Mouse (Mus musculus) MEL (cell line): Measurements from ENCODE around the gene Rsg1. TPM values are rescaled to one million over a fixed set of nuclear protein-coding genes. Genes with fewer than 3 reads are reported as not detected.
A peak's percentile ranks its signal among the peaks of the same experiment; 100 is the strongest.

Experiments used
- DNase-seq: peaks from one replicate; pipeline ENCODE4 v3.0.0; 2011; ENCODE audit warnings: low read depth, low spot score
- H3K27ac ChIP-seq: 2 replicates; pipeline ENCODE4 v1.5.1; 2012; ENCODE audit warnings: low read depth, mild to moderate bottlenecking, control low read depth, low read length, moderate library complexity; ENCODE audit not compliant: control insufficient read depth
- H3K27me3 ChIP-seq, 2 experiments: fragments of 150-350 bp in 1 of 2; sonication (generic) in 1 of 2; 2 replicates each; pipeline ENCODE4 v1.6.1; 2012; ENCODE audit warnings: low read length in 2 of 2, mild to moderate bottlenecking in 2 of 2, improper control_type of control experiment in 1 of 2, moderate library complexity in 1 of 2; ENCODE audit not compliant: insufficient read depth in 2 of 2, control insufficient read depth in 1 of 2
- H3K36me3 ChIP-seq, 2 experiments: 2 replicates each; pipeline ENCODE4 v1.6.1; 2012 to 2014; ENCODE audit warnings: low read length in 2 of 2, improper control_type of control experiment in 1 of 2, inconsistent platforms in 1 of 2, mild to moderate bottlenecking in 1 of 2; ENCODE audit not compliant: insufficient read depth in 2 of 2, control insufficient read depth in 1 of 2
- H3K4me1 ChIP-seq, 2 experiments: fragments of 150-350 bp in 1 of 2; sonication (generic) in 1 of 2; 2 replicates each; pipeline ENCODE4 v1.6.1; 2012; ENCODE audit warnings: low read length in 2 of 2, improper control_type of control experiment in 1 of 2, mild to moderate bottlenecking in 1 of 2; ENCODE audit not compliant: insufficient read depth in 2 of 2, control insufficient read depth in 1 of 2
- H3K4me3 ChIP-seq, 2 experiments: fragments of 150-350 bp in 1 of 2; sonication (generic) in 1 of 2; 2 replicates each; pipeline ENCODE4 v1.5.1; 2012; ENCODE audit warnings: low read depth in 2 of 2, low read length in 2 of 2, mild to moderate bottlenecking in 2 of 2, moderate library complexity in 2 of 2, control low read depth in 1 of 2, improper control_type of control experiment in 1 of 2; ENCODE audit not compliant: control insufficient read depth in 1 of 2, insufficient read depth in 1 of 2
- H3K79me2 ChIP-seq: 2 replicates; pipeline ENCODE4 v1.6.1; 2012; ENCODE audit warnings: mild to moderate bottlenecking, low read length, moderate library complexity; ENCODE audit not compliant: control insufficient read depth, poor library complexity, insufficient read depth
- H3K9ac ChIP-seq: 2 replicates; pipeline ENCODE4 v1.6.1; 2012; ENCODE audit warnings: low read depth, mild to moderate bottlenecking, control low read depth, low read length, moderate library complexity; ENCODE audit not compliant: control insufficient read depth, poor library complexity, severe bottlenecking
- H3K9me3 ChIP-seq: fragments of 150-350 bp; sonication (generic); replicated peaks from 2 replicates; pipeline ENCODE4 v1.6.1; 2012; ENCODE audit warnings: mild to moderate bottlenecking, low read length, improper control_type of control experiment, moderate library complexity; ENCODE audit not compliant: insufficient read depth
- CTCF ChIP-seq, 3 experiments: IDR thresholded peaks in 2 of 3; conservative IDR thresholded peaks in 1 of 3; 2 replicates each; pipeline ENCODE4 v1.5.1; 2011 to 2012; ENCODE audit warnings: low read length in 3 of 3, low read depth in 2 of 3, mild to moderate bottlenecking in 2 of 3, improper control_type of control experiment in 1 of 3, inconsistent platforms in 1 of 3, mixed read lengths in 1 of 3, moderate library complexity in 1 of 3; ENCODE audit not compliant: control insufficient read depth in 1 of 3, insufficient read depth in 1 of 3, poor library complexity in 1 of 3, severe bottlenecking in 1 of 3
- EP300 ChIP-seq, 2 experiments: IDR thresholded peaks; 2 replicates each; pipeline ENCODE4 v1.6.1; 2011; ENCODE audit warnings: improper control_type of control experiment in 2 of 2, low read length in 2 of 2, low read depth in 1 of 2, mild to moderate bottlenecking in 1 of 2
- GATA1 ChIP-seq: IDR thresholded peaks from 2 replicates; pipeline ENCODE4 v1.6.1; 2011; ENCODE audit warnings: low read depth, low read length, improper control_type of control experiment
- HCFC1 ChIP-seq: IDR thresholded peaks from 2 replicates; pipeline ENCODE4 v1.6.1; 2012; ENCODE audit warnings: low read depth, mild to moderate bottlenecking, inconsistent platforms, low read length, improper control_type of control experiment, moderate library complexity
- MAX ChIP-seq: IDR thresholded peaks from 2 replicates; pipeline ENCODE4 v1.6.1; 2011; ENCODE audit warnings: low read length, improper control_type of control experiment
- MAZ ChIP-seq: IDR thresholded peaks from 2 replicates; pipeline ENCODE4 v1.6.1; 2012; ENCODE audit warnings: low read depth, mild to moderate bottlenecking, inconsistent platforms, low read length, improper control_type of control experiment
- MEF2A ChIP-seq: IDR thresholded peaks from 2 replicates; pipeline ENCODE4 v1.6.1; 2014; ENCODE audit warnings: low read depth, mild to moderate bottlenecking, inconsistent platforms, low read length, improper control_type of control experiment; ENCODE audit not compliant: poor library complexity, insufficient replicate concordance, severe bottlenecking; ENCODE audit errors: extremely low read depth
- MXI1 ChIP-seq: IDR thresholded peaks from 2 replicates; pipeline ENCODE4 v1.6.1; 2011; ENCODE audit warnings: mild to moderate bottlenecking, low read depth, low read length, improper control_type of control experiment
- MYC ChIP-seq: IDR thresholded peaks from 2 replicates; pipeline ENCODE4 v1.6.1; 2011; ENCODE audit warnings: low read depth, mild to moderate bottlenecking, low read length, improper control_type of control experiment, moderate library complexity
- NRF1 ChIP-seq: IDR thresholded peaks from 2 replicates; pipeline ENCODE4 v1.6.1; 2014; ENCODE audit warnings: low read depth, mild to moderate bottlenecking, inconsistent platforms, low read length, improper control_type of control experiment, moderate library complexity; ENCODE audit not compliant: poor library complexity, insufficient read depth, severe bottlenecking
- POLR2A ChIP-seq, 2 experiments: IDR thresholded peaks; 2 replicates each; pipeline ENCODE4 v1.6.1; 2011 to 2012; ENCODE audit warnings: low read length in 2 of 2, mild to moderate bottlenecking in 2 of 2, control low read depth in 1 of 2, improper control_type of control experiment in 1 of 2, low read depth in 1 of 2, moderate library complexity in 1 of 2; ENCODE audit not compliant: control insufficient read depth in 1 of 2, insufficient read depth in 1 of 2, poor library complexity in 1 of 2
- POLR2AphosphoS5 ChIP-seq: IDR thresholded peaks from 2 replicates; pipeline ENCODE4 v1.6.1; 2012; ENCODE audit warnings: low read depth, borderline replicate concordance, mild to moderate bottlenecking, inconsistent platforms, low read length, moderate library complexity, mixed read lengths
- RAD21 ChIP-seq: IDR thresholded peaks from 2 replicates; pipeline ENCODE4 v1.6.1; 2011; ENCODE audit warnings: mild to moderate bottlenecking, low read depth, low read length, improper control_type of control experiment
- RCOR1 ChIP-seq: IDR thresholded peaks from 2 replicates; pipeline ENCODE4 v1.6.1; 2012; ENCODE audit warnings: low read depth, mild to moderate bottlenecking, inconsistent platforms, low read length, improper control_type of control experiment
- SMC3 ChIP-seq: IDR thresholded peaks from 2 replicates; pipeline ENCODE4 v1.6.1; 2011; ENCODE audit warnings: low read depth, low read length, improper control_type of control experiment
- TAL1 ChIP-seq: IDR thresholded peaks from 2 replicates; pipeline ENCODE4 v1.6.1; 2012; ENCODE audit warnings: mild to moderate bottlenecking, inconsistent platforms, low read length, moderate library complexity, mixed read lengths
- TCF12 ChIP-seq: IDR thresholded peaks from 2 replicates; pipeline ENCODE4 v1.6.1; 2014; ENCODE audit warnings: low read depth, mild to moderate bottlenecking, inconsistent platforms, low read length, improper control_type of control experiment, moderate library complexity
- ZKSCAN1 ChIP-seq: IDR thresholded peaks from 2 replicates; pipeline ENCODE4 v1.6.1; 2012; ENCODE audit warnings: low read depth, mild to moderate bottlenecking, inconsistent platforms, low read length, improper control_type of control experiment, moderate library complexity
- polyA plus RNA-seq, 2 experiments: library from polyadenylated mRNA; stranded (reverse) in 1 of 2; unstranded in 1 of 2; fragments of >175 nt in 1 of 2; fragments of >200 nt in 1 of 2; gene quantifications; 2 replicates each; pipeline versions ENCODE4 v1.2.1 to v1.2.4; 2012; ENCODE audit warnings: low replicate concordance in 2 of 2, low read depth in 1 of 2; ENCODE audit not compliant: insufficient read length in 2 of 2, insufficient read depth in 1 of 2, missing spikeins in 1 of 2
- total RNA-seq: library from RNA; depleted of rRNA; stranded (reverse); fragments of 300-350 nt; gene quantifications from 2 replicates; pipeline ENCODE4 v1.2.3, GENCODE M21; 2012

The Rsg1 gene
- total and polyA plus RNA-seq, 3 experiments, result 4.8 to 5.8 TPM; not detected in 1

DNA sequence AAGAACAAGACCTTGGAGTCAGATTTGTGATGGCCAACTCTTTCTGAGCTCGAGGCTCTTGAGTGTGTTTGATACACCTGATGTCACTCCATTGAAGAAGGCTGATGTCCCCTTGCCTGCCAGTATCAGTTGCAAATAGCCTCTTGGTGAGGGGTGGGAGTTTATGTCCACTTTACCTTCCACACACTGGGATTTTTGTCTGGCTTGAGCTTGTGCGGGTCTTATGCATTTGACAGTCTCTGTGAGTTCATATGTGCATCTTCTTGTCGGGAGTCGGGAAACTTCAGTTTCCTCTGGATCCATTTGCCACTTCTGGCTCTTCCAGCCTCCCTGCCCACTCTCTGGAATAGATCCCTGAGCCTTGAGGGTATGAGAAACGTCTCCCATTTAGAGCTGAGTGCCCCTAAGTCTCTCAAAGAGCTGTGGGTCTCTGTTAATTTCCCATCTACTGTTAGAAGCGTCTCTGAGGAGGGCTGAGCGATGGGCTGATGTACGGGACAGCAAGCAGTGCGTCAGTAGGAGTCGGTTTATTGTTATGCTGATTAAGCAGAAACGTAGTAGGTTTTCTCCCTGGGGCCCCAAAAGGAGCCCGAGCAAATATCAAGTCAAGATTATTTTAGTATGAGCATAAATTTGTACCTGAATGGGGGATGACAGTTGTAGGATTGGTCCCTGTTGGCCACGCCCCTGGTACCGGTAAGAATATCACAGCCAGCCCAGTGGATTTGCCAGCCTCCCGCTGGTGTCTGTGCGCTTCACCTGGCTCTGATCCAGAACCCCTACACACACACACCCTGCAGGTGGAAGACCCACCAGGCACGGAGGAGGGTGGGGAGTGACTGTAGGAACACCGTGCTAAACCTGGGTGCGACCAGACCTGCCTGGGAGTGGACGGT, 25.0 kb downstream of the Rsg1 start:
- TF ChIP-seq ZKSCAN1 (peak; percentile 82; the same call in 1 of the 2 replicates), SMC3 (no peak), POLR2AphosphoS5 (no peak), NRF1 (no peak), MYC (0 out of 2 replicates have a peak, but pooled peaks have one; percentile 23), GATA1 (no peak), RAD21 (no peak), EP300 (IDR thresholded peaks at IDR 0.05; ENCODE audit: low read depth in 1 of 2, low read length in 2 of 2) (no peak), TAL1 (no peak), MEF2A (no peak)
- TF ChIP-seq, all 39 proteins: peak for 2
- no peaks in the 10 kb centered on the region for H3K79me2 ChIP-seq
- H3K9ac ChIP-seq, result peak overlapping the region; percentile 56
- no peak overlapping the region for H3K27ac ChIP-seq
- H3K36me3 ChIP-seq, result peaks cover 0 to 5% of the 10 kb centered on the region in 2 experiments; a peak in 2 of 4 replicates
- DNase-seq, result no peak
- peaks cover 1 to 2% of the 10 kb centered on the region in 2 experiments; a peak in 2 of 4 replicates for H3K27me3 ChIP-seq
- H3K4me1 ChIP-seq, result peaks cover 0 to 13% of the 10 kb centered on the region in 2 experiments; a peak in 3 of 4 replicates
- peak overlapping the region; percentile 63 to 65 for H3K4me3 ChIP-seq
- H3K9me3 ChIP-seq, result no peaks in the 10 kb centered on the region

DNA sequence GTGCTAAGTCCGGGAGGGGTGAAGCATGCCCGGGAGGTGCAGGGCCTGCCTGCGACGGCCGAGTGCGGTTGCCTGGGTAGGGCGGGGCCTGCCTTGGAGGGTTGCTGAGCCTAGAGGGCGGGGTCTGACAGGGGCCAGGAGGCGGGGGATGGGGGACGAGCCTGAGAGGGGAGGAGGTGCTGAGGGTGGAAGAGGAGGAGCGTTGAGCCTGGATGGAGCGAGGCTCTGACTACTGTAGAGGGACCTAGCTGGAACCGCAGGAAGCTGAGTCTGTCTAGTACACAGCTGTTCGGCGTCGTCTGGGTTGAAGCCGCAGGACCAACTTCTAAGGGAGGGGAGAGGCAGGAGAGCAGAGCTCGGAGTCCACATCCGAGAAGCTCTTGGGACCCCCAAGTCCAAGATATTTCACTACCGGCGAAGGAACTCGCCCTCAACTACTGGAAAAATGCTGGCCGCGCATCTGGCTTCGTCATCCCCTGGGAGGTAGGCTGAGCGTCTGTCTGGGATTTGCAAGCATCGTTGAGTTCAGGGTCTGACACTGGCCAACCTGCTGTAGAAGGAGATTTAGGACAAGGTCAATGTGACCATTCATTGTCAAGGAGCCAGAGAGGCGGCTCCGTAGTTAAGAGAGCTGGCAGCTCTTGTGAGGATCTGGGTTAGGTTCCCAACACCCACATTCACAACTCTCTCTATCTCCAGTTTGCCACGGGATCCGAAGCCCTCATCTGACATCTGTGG, 25.8 kb downstream of the Rsg1 start, which contains the start of gene Arhgef19:
Gene Arhgef19 (plus strand): TSS at position 112 of the 738 bp plus-strand sequence.
- peak; percentile 97 for DNase-seq
- Histone ChIP-seq H3K36me3 (peaks cover 0 to 5% of the 10 kb centered on the region in 2 experiments; a peak in 2 of 4 replicates), H3K27ac (no peak within 1 kb of the TSS), H3K4me3 (peak within 1 kb of the TSS; percentile 63 to 65), H3K79me2 (no peaks in the 10 kb centered on the region), H3K4me1 (peaks cover 0 to 13% of the 10 kb centered on the region in 2 experiments; a peak in 3 of 4 replicates), H3K9ac (peak within 1 kb of the TSS; percentile 56), H3K27me3 (peaks cover 2 to 6% of the 10 kb centered on the region in 2 experiments), H3K9me3 (no peaks in the 10 kb centered on the region)
- peak; percentile 33; the same call in 1 of the 2 replicates for TF ChIP-seq RCOR1
- TF ChIP-seq TCF12, result no peak
- peak in 1 of 2 experiments; percentile 32; a peak in 1 of 4 replicates for TF ChIP-seq POLR2A (IDR thresholded peaks at IDR 0.05; ENCODE audit: control insufficient read depth in 1 of 2, insufficient read depth in 1 of 2, low read depth in 1 of 2, low read length in 2 of 2, poor library complexity in 1 of 2)
- TF ChIP-seq CTCF (IDR thresholded peaks at IDR 0.05 in 2 of 3, conservative IDR thresholded peaks at IDR 0.05 in 1 of 3; ENCODE audit: control insufficient read depth in 1 of 3, insufficient read depth in 1 of 3, low read depth in 2 of 3, low read length in 3 of 3, poor library complexity in 1 of 3, severe bottlenecking in 1 of 3), result no peak
- TF ChIP-seq MXI1, result peak; percentile 56
- peak; percentile 18; the same call in 1 of the 2 replicates for TF ChIP-seq HCFC1
- peak; percentile 83; the same call in 1 of the 2 replicates for TF ChIP-seq MAZ
- TF ChIP-seq MAX, result peak; percentile 72
